Mouse (Mus musculus) ES-E14 (cell line): ENCODE measurements around the gene Otud3. TPM values are rescaled to one million over a fixed set of nuclear protein-coding genes. Genes with fewer than 3 reads are reported as not detected.

Source experiments
- DNase-seq: peaks from one replicate; pipeline ENCODE4 v3.0.0-alpha.2; 2013; ENCODE audit warnings: low read depth, low spot score
- H3K27ac ChIP-seq: 2 replicates; pipeline ENCODE4 v1.5.1; 2012; ENCODE audit warnings: low read depth, mild to moderate bottlenecking, low read length, moderate library complexity, mixed read lengths; ENCODE audit not compliant: poor library complexity, insufficient read depth, severe bottlenecking
- H3K36me3 ChIP-seq: 2 replicates; pipeline ENCODE4 v1.6.1; 2012; ENCODE audit warnings: mild to moderate bottlenecking, low read length, moderate library complexity, mixed read lengths; ENCODE audit not compliant: control insufficient read depth, poor library complexity, insufficient read depth, severe bottlenecking
- H3K4me1 ChIP-seq, 2 experiments: fragments of 150-350 bp in 1 of 2; sonication (generic) in 1 of 2; 2 replicates each; pipeline ENCODE4 v1.6.1; 2012; ENCODE audit warnings: low read length in 2 of 2, mild to moderate bottlenecking in 1 of 2, mixed read lengths in 1 of 2; ENCODE audit not compliant: control insufficient read depth in 2 of 2, insufficient read depth in 2 of 2, poor library complexity in 1 of 2
- H3K4me3 ChIP-seq, 2 experiments: fragments of 150-350 bp in 1 of 2; sonication (generic) in 1 of 2; 2 replicates each; pipeline ENCODE4 v1.5.1; 2012; ENCODE audit warnings: low read length in 2 of 2, low read depth in 1 of 2, mild to moderate bottlenecking in 1 of 2, mixed read lengths in 1 of 2; ENCODE audit not compliant: insufficient read depth in 1 of 2, poor library complexity in 1 of 2, severe bottlenecking in 1 of 2
- H3K9ac ChIP-seq: 2 replicates; pipeline ENCODE4 v1.6.1; 2012; ENCODE audit warnings: low read depth, mild to moderate bottlenecking, low read length, mixed read lengths; ENCODE audit not compliant: poor library complexity, insufficient read depth, severe bottlenecking
- H3K9me3 ChIP-seq: fragments of 150-350 bp; sonication (generic); 2 replicates; pipeline ENCODE4 v1.6.1; 2012; ENCODE audit warnings: low read depth, mild to moderate bottlenecking, low read length; ENCODE audit not compliant: control insufficient read depth, insufficient read depth
- CHD2 ChIP-seq: IDR thresholded peaks from 2 replicates; pipeline ENCODE4 v1.6.1; 2014; ENCODE audit warnings: mild to moderate bottlenecking, low read depth, low read length, inconsistent platforms
- HCFC1 ChIP-seq: IDR thresholded peaks from 2 replicates; pipeline ENCODE4 v1.6.1; 2012; ENCODE audit warnings: low read length, inconsistent platforms, borderline replicate concordance; ENCODE audit not compliant: insufficient read depth
- MAFK ChIP-seq: IDR thresholded peaks from 2 replicates; pipeline ENCODE4 v1.6.1; 2014; ENCODE audit warnings: mild to moderate bottlenecking, low read depth, low read length, inconsistent platforms; ENCODE audit not compliant: insufficient read depth
- ZC3H11A ChIP-seq: IDR thresholded peaks from 2 replicates; pipeline ENCODE4 v1.6.1; 2012; ENCODE audit warnings: low read depth, mild to moderate bottlenecking, inconsistent platforms, low read length, borderline replicate concordance
- ZNF384 ChIP-seq: IDR thresholded peaks from 2 replicates; pipeline ENCODE4 v1.6.1; 2012; ENCODE audit warnings: low read depth, low read length, inconsistent platforms
- in situ Hi-C, 2 experiments: fragments of 600-800 bp; cut with MboI; formaldehyde crosslinking; loops; one replicate each; pipeline ENCODE4 v1.15.1; 2025; ENCODE audit warnings: low sequenced_read_pairs in 2 of 2, inconsistent platforms in 1 of 2; ENCODE audit not compliant: unreplicated experiment in 2 of 2
- total RNA-seq: library from RNA; depleted of rRNA; stranded (reverse); fragments of 300-350 nt; gene quantifications from 2 replicates; pipeline ENCODE4 v1.2.3, GENCODE M21; 2012

Gene Otud3
- total RNA-seq, 1 experiment: 12.7 TPM

GRCm38 (mm10) chr4:138938495-138939269 is 24.9 kb upstream of the Otud3 start:
- peaks cover 0 to 9% of the 10 kb centered on the region in 2 experiments; a peak in 2 of 4 replicates for H3K4me1 ChIP-seq
- H3K4me3 ChIP-seq: no peak overlapping the region
- no peak overlapping the region for H3K27ac ChIP-seq
- H3K9ac ChIP-seq: no peak overlapping the region
- DNase-seq: no peak
- in situ Hi-C loops: no loop called here
- no peaks in the 10 kb centered on the region for H3K36me3 ChIP-seq
- no peaks in the 10 kb centered on the region for H3K9me3 ChIP-seq
- TF ChIP-seq ZC3H11A (no peak), HCFC1 (no peak), MAFK (no peak), ZNF384 (no peak), CHD2 (no peak)

- no peak overlapping the region for H3K9ac ChIP-seq
- no peak overlapping the region for H3K27ac ChIP-seq
- no peak for DNase-seq
- H3K9me3 ChIP-seq: no peaks in the 10 kb centered on the region
- in situ Hi-C loops: no loop called here
- TF ChIP-seq CHD2 (no peak), ZC3H11A (no peak), ZNF384 (no peak), HCFC1 (no peak), MAFK (no peak)
- H3K4me3 ChIP-seq: no peak overlapping the region
- no peaks in the 10 kb centered on the region; a peak in 1 of 4 replicates for H3K4me1 ChIP-seq
- H3K36me3 ChIP-seq: no peaks in the 10 kb centered on the region
Observed at GRCm38 (mm10) chr4:138934456-138935145, 20.9 kb upstream of the Otud3 start.

- H3K4me1 ChIP-seq: no peaks in the 10 kb centered on the region; a peak in 1 of 4 replicates
- no peak overlapping the region for H3K27ac ChIP-seq
- no peaks in the 10 kb centered on the region for H3K36me3 ChIP-seq
- no peak overlapping the region for H3K4me3 ChIP-seq
- in situ Hi-C loops: no loop called here
- DNase-seq: no peak
- no peak overlapping the region for H3K9ac ChIP-seq
- H3K9me3 ChIP-seq: no peaks in the 10 kb centered on the region
- TF ChIP-seq HCFC1 (no peak), ZNF384 (no peak), CHD2 (no peak), ZC3H11A (no peak), MAFK (no peak)
Observed at GRCm38 (mm10) chr4:138933862-138934261, 20.1 kb upstream of the Otud3 start.

- no peak for TF ChIP-seq HCFC1
- TF ChIP-seq ZC3H11A: no peak
- Histone ChIP-seq H3K36me3 (no peaks in the 10 kb centered on the region), H3K27ac (no peak overlapping the region), H3K9ac (no peak overlapping the region), H3K4me1 (peaks cover 0 to 2% of the 10 kb centered on the region in 2 experiments; a peak in 1 of 4 replicates), H3K9me3 (no peaks in the 10 kb centered on the region), H3K4me3 (no peak overlapping the region)
- DNase-seq: no peak
- in situ Hi-C loops: no loop called here
Observed at GRCm38 (mm10) chr4:138925561-138925960, 11.8 kb upstream of the Otud3 start.
